Mouse (Mus musculus) c-Kit-positive CD71-positive TER-119-negative erythroid progenitor cells, embryonic 14.5 days (primary cell): ENCODE measurements around the gene Btnl10.
"Not testable (repeated sequence)": the region's sequence is repeated elsewhere in the genome, so short reads cannot be mapped to it uniquely, and the experiment has no call there.

Experiments used
- DNase-seq: peaks from one replicate; pipeline ENCODE4 v3.0.0-alpha.2; 2013; ENCODE audit warnings: low read depth

The Btnl10 gene

DNA sequence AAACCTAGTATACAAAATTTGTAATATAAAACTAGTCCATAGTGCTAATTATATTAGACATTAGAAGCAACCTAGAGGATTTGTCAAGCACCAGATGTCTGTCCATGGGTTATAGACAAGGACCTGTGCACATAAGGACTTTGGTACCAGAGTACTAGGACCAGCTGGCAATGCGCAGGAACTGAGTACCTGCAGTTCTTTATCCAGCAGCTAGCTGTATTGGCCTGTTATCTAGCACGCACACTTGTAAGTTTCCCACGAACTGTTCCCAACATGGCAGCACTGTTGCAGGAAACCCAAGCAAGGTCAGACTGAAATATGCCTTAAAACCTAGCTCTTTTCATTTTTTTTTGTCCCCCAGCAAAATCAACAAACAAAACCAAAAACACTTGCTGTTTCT lies 12.5 kb downstream of the Btnl10 start:
- DNase-seq: peak; percentile 40

DNA sequence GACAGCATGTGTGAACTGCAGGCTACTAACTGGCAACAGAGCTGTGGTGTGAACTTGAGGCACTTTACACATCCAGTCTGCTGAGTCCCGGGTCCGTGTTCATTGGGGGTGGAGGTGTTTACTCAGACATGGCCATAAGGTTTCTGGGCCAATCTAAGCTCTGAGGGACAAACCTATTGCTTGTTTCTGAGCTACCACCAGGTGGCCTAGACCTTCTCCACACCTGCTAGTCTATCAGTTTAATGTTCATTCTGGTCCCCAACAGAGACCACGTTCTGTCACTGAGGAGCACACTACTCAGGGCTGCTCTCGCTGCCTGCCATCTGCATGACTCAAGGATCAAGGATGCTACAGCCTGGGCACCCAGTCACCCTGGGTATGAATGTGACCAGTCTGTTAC lies 13.9 kb downstream of the Btnl10 start:
- no peak for DNase-seq

DNA sequence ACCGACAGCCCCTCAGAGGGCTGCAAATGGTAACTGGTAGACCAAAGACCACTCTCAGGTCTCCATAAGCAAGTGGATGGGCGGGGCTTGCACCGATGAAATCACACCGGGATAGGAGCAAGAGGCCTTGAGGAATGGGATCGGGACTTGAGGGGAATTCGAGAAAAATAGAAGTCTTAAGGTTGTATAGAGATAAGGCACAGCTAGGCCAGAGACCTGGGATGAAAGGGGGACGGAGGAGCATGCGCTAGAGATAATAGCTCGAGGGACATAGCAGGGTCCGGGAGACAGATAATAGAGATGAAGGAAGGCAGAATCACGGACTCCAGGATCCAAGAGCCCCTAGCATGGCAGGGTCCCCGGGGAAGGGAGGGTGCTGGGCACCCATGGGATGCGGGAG lies 20.2 kb downstream of the Btnl10 start:
- no peak for DNase-seq

DNA sequence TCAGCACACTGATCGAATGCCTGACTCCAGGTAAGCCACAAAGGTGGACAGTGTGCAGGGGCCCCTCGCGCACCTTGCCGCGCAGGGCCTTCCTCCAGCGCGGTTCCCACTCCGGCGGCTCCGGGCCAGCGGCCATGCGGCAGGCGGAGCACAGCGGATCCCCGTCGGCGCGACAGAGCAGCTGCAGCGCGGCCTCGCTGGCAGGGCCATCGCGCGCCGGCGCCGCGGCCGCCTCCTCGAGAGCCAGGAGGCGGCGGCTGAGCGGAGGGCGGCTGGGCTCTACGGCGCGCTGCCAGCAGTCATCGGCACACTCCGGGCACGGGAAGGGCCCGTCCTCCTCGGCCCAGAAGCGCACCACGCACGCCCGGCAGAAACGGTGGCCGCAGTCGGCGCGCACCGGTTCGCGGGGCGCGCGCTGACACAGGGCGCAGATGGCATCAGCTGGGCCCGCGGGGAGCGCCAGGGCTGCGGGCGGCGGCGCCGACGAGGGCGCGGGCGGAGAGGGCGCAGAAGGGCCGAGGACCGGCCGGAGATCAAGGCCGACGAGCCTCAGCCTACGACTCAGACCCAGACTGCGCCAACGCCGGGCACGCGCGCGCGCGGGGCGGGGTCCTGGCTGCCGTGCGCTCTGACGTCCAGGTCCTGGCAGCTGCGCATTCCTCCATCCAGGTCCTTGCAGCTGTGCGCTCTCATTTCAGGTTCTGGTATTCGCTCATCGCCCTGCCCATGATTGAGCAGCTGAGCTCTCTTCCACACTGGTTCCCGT lies 20.8 kb downstream of the Btnl10 start, which contains the start of gene Rnf187:
Gene Rnf187, minus strand, starts transcription at position 595 of the 766 bp plus-strand sequence.
- DNase-seq: peak; percentile 80

DNA sequence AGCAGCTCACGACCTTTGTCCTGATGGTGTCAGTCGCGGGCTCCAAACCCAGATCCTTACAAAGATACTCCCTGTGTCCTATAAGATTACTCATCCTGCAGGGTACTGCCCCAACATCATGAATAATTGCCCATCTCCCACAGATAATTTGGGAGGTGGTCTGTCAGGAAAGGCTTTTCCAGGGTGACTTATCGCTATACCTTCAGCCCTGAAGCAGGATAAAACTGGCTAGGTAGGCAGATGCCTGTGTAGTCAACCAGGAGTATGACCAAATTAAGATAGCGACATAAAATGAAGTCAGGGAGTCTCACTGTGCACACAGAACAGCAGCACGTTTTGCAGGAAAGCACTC lies 21.4 kb downstream of the Btnl10 start:
- no peak for DNase-seq

DNA sequence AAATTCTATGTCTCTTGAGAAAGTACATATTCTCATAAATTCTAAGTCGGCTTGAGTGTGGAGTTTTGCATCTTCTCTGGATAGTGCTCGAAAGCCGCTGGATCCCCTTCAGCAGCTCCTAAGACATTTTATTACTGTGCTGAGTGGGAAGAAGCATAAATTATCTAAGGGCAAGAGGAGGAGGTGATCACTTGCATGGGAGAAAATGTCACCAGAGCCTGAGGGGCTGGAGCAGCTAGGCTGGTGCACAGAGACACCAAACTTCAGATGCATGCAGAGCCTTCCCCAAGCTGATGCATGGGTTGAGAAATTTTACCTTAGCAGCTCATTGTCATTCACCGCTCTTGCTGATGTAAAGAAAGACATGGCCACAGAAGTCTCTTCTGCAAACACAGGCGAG lies 26.4 kb downstream of the Btnl10 start:
- no peak for DNase-seq

DNA sequence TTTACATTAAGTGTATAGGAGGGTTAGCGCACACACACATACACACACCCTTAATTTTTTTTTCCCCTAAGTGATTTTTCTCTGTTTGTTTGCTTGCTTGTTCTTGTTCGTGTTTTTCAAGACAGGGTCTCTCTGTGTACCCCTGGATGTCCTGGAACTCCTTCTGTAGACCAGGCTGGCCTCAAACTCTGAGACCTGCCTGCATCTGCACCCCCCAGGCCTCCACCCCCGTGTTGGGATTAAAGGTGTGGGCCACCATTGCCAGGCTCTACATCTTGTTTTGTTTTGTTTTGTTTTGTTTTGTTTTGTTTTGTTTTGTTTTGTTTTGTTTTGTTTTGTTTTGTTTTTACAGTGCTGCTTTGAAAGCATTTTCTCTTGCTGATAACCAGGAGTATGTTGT lies 29.6 kb downstream of the Btnl10 start:
- no peak for DNase-seq

DNA sequence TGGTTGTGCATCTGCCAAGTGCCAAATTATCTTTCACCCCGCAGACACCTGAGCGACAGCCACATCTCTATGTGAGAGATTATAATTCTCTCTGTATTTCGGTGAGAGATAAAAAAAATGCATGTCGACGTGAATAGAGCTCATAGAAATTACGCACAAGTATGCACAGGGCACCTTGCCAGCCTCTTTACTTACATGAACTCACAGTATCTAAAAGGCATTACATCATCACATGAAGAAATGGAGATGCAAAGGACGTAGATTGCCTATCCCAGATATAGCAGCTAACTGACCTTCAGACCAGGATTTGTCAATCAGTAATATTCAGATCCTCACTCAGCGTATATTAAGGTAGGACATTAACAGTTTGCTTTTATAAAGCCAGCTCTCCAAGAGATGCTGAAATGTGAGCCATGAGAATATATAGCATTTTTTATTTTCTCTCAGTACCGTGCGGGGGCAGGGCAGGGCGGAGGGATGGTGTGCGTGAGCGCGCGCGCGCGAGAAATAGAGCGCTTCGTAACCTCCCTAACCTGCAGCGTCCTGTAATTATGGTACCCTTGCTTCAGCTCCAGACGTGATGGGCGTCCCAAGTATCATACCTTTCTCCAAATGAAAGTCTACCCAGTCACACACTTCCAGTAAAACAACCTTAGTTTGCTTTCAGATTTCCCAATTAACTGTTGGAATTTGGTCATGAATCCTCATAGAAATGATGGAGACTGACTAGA lies 30.3 kb downstream of the Btnl10 start:
- DNase-seq: no peak

DNA sequence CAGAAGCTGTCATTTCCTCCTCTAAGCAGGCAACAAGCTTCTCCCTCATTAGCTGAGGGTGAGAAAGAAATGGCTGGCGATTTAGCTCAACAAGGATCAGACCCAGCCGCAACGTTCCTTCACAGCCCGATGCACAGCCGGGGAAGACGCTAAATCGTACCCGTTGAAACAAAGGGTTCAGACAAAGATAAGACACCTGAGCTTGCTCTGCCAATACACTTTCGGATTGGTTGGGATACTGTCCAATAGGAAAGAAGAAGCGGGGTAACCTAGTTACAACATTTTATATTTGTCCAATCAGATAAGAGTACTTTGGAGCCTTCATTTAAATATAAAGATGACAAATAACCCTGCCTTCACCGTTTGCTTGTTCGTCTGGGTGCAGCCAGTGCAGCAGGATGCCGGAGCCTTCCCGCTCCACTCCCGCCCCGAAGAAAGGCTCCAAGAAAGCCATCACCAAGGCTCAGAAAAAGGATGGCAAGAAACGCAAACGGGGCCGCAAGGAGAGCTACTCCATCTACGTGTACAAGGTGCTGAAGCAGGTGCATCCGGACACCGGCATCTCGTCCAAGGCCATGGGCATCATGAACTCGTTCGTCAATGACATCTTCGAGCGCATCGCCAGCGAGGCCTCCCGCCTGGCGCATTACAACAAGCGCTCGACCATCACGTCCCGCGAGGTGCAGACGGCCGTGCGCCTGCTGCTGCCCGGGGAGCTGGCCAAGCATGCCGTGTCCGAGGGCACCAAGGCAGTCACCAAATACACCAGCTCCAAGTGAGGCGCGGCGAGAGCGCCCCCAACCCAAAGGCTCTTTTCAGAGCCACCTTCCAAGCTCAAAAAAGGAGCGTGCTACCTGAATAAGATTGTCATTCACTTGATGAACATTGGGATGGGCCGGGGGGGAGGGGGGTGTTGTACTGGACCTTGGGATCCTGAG lies 31.1 kb downstream of the Btnl10 start, which contains the start of gene Hist3h2ba:
Gene Hist3h2ba, plus strand, starts transcription at position 379 of the 938 bp plus-strand sequence.
- peak; percentile 56 for DNase-seq

DNA sequence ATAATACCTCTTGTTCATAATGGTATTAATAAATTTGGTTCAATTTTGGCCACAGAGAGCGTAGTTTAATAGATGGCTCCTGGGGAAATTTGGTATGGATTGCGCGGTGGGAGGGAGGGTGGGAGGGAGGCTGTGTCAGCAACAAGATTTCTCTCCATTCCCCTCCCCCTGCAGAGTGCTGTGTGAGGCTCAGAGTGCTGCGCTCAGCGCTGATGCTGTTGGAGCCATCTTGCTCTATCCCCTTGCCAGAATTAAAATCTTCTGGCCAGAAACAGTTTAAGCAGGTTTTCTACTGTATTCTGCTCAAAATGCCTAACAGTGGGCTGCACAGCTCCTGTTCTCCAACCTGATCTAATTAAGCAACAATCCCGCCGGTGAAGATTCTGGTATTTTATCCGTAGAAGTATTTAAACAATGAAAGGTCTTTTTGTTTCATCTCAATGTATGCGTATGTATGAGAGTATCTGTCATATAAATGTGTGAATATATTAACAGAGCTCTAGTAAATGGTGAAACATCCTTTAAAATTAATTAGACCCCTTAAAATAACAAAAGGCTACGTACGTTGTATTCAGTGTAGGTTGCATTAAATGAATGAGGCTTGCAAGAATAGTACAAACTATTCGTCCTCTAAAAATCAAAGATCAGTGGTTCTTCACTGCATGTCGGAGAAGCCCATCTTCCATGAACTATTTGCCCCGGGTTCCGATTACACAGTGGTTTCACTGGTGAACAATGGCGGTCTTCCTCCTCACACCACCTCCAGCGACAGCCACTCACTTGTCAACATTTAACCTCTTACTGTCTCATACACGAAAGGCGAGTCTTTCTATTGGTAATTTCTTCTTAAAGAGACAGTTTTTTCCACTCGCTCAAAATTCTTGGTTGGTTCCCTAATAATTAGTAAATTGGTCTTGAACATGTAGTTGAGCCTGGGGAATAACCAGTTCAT lies 32.0 kb downstream of the Btnl10 start:
- DNase-seq: no peak

DNA sequence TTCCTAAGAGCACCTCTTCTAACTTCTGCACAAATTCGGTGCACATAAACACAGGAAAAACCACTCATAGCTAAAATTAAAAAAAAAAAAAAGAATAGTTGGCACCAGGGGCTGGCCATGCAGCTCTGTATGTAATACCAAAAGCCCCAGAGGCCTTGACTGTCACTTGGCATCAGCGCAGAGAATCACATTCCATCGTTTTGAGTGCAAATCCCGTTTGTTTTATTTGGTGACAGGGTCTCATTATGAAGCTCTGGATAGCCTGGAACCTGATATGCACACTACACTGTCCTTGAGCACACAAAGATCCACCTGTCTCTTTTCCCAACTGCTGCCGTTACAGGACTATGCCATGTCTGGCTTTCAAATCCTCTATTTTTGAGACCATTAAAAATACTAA lies 33.5 kb downstream of the Btnl10 start:
- no peak for DNase-seq

DNA sequence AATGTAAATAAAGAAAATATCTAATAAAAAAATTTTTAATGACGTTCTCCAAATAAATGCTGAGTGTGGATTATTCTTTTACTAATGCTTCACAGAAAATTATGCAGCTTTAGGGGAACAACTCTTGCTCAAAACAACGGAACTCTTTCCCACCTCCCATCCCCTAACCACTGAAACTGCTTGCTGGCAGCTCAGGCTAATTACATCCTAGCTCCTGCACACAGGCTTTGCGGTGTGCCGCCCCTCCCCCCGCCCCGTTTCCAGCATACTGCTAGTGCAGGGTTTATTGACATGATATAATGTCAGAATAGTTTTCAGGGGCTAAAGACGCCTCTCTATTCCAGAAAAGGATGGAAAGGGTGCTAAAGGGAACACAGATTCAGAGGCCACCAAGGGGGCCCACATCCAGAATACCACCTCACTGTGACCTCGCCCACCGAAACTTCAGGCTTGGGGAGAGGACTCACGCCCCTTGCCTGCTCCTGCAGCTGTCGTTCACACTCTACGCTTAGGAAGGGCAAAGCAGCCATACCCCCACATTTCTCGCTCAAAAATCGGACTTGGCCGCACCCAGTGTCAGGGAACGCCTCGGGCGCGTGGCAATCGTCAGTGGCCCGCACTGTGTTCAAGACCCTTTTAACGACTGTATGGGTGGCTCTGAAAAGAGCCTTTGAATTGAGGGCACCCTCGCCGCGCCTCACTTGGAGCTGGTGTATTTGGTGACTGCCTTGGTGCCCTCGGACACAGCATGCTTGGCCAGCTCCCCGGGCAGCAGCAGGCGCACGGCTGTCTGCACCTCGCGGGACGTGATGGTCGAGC lies 35.9 kb downstream of the Btnl10 start:
- peak; percentile 33 for DNase-seq

DNA sequence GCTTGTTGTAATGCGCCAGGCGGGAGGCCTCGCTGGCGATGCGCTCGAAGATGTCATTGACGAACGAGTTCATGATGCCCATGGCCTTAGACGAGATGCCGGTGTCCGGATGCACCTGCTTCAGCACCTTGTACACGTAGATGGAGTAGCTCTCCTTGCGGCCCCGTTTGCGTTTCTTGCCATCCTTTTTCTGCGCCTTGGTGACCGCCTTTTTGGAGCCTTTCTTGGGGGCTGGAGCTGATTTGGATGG lies 36.4 kb downstream of the Btnl10 start:
- DNase-seq: not testable (repeated sequence)

DNA sequence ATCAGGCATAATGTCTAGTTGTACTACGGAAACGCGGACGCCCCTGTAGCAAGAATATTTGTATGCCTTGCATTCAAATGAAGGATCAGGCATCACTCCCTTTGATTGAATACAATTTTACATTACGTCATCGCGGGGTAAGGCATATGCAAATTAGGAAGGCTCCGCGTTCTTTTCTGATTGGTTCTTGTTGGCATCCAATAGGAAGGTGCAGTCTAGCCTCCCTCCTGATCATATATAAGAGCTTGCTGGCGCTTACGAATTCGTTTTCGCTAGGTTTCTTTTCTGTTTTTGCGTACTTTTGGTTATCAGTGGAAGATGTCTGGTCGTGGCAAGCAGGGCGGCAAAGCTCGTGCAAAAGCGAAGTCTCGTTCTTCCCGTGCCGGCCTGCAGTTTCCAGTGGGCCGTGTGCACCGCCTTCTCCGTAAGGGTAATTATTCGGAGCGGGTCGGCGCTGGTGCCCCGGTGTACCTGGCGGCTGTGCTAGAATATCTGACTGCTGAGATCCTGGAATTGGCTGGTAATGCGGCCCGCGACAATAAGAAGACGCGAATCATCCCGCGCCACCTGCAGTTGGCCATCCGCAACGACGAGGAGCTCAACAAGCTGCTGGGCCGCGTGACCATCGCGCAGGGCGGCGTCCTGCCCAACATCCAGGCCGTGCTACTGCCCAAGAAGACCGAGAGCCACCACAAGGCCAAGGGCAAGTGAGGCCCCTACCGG lies 36.9 kb downstream of the Btnl10 start, which contains the start of the genes Hist3h2a and Trim17:
Gene Hist3h2a, plus strand, starts transcription at position 266 of the 723 bp plus-strand sequence.
Gene Trim17, plus strand, starts transcription at position 266 of the 723 bp plus-strand sequence.
- peak; percentile 97 for DNase-seq

DNA sequence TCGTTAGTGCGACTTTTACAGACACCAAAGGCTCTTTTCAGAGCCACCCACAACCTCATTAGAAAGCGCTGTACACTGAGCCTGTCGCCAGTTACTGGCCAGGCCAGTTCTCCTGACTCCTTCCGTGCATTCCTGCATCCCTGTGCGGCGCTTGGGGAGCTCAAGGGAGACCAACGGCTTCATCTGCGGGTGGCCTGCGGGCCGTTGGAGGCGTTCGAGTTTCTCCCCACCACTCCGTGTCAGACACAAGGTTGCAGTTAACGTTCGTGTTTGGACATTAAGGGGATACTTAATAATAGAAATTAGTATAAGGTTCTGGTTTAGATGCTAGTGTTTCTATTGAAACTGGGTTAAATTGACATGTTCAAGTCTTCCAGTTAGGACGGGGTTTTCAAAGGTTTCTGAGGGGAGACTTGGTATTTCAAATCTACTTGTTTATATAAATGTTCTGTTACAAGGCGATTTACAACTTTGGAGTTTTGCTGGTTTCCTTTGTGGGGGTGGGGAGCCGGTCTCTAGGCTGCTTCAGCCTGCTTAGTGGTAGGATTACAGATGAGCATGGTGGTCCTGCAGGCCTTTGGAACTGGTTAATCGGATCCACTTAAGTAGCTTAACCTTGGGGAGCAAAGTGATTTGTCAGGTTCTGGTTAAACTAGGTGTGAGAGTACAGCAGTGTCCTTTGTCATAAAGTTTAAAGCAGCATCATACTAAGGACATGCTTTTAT lies 37.6 kb downstream of the Btnl10 start:
- peak; percentile 27 for DNase-seq

DNA sequence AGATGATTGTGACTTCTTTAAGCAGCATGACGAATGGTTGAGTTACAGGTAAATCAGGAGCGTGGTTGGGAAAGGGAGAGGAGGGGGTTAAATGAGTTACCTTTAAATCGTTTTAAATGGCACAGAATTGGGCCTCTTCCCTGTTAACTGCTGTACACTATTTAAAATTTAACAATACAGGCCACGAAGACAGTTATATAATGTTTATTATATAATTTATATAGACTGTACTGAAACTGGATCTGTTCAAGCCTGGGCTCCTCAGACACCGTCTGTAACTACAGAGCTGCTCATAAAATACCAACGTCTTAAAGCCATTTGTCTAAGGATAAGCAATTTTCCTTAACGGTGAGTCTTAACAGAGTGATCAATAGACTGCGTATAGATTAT lies 38.2 kb downstream of the Btnl10 start:
- no peak for DNase-seq

DNA sequence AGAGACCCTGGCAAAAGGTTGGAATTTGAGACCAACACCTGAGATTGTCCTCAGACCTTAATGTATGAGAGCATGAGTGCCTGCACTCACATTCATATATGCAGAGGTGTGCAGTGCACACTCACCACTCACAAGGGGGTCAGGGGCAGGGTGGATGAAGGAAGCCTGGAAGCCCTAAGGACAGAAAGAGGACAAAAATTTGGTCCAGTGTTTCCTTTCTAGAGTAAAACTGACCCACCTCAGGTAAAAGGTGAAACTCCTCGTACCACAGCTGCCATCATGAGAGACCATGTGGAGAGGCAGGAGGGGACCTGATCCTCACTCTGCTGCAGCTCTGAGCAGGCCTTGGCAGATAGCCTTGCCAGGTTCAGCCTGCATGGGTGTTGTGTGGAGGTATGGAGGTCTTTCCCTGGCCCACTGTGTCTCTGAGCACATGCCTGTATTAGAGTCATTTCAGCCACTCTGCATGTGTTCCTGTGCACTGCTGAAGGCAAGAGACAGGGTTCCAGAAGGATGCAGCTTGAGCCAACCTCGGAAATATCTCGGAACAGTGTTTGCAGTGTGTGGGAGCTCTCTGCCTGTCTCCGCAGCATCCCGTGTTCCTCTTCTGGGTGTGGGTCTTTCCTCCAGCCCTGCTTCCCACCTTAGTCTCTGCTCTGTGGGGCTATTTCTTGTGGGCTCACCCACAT lies 39.7 kb downstream of the Btnl10 start:
- no peak for DNase-seq

DNA sequence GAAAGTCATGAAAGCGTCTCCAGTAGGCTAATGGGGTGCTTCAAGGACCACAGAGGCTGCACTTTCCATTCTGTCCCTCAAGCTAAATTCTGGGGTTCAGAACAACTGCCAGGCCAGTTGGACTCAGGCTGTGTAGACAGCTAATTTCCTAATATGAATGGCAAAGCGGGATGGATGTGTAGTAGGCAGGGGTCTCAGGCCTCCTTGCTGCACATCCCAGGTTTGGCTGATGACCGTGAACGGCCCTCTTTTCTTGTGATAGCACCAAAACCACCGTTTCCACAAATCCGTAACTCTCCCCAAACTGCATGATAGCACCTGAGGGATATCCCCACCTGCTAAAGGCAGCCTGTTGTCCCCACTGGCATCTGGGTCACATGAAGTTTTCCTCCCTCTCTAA lies 40.8 kb downstream of the Btnl10 start:
- DNase-seq: no peak
